Mouse (Mus musculus) CD4-positive, CD25-positive, alpha-beta regulatory T cell, adult 4 months (primary cell): ENCODE measurements around the gene Fam13c. TPM values are rescaled to one million over a fixed set of nuclear protein-coding genes. Genes with fewer than 3 reads are reported as not detected.

Experiments used
- ATAC-seq: one replicate; pipeline ENCODE4 v1.8.0; 2017
- polyA plus RNA-seq, 2 experiments: library from polyadenylated mRNA; unstranded; fragments of 100-300 nt; shearing (Covaris generic); gene quantifications; one replicate each; pipeline ENCODE4 v1.2.1; 2017

Fam13c gene
- polyA plus RNA-seq, 2 experiments from 2014 or later = not detected

GRCm38 (mm10) chr10:70465638-70466037 lies 25.4 kb downstream of the Fam13c start:
- no peak for ATAC-seq

- no peak for ATAC-seq
These were observed 30.6 kb downstream of the Fam13c start for GRCm38 (mm10) chr10:70470836-70471235.

- ATAC-seq = no peak
These were observed 37.5 kb downstream of the Fam13c start for GRCm38 (mm10) chr10:70477741-70478145.

- ATAC-seq = no peak
These were observed 43.5 kb downstream of the Fam13c start for GRCm38 (mm10) chr10:70483736-70484135.

GRCm38 (mm10) chr10:70484568-70485286 lies 44.4 kb downstream of the Fam13c start:
- no peak for ATAC-seq

- ATAC-seq = no peak
These were observed 45.0 kb downstream of the Fam13c start for GRCm38 (mm10) chr10:70485287-70485612.

- ATAC-seq = no peak
These were observed 46.4 kb downstream of the Fam13c start for GRCm38 (mm10) chr10:70486651-70487050.

GRCm38 (mm10) chr10:70493891-70494290 lies 53.6 kb downstream of the Fam13c start:
- ATAC-seq = no peak

GRCm38 (mm10) chr10:70494441-70494840 lies 54.2 kb downstream of the Fam13c start:
- ATAC-seq = no peak

GRCm38 (mm10) chr10:70495106-70496104 lies 55.1 kb downstream of the Fam13c start:
- no peak for ATAC-seq

GRCm38 (mm10) chr10:70496938-70497337 lies 56.7 kb downstream of the Fam13c start:
- no peak for ATAC-seq

GRCm38 (mm10) chr10:70498328-70498727 lies 58.0 kb downstream of the Fam13c start:
- ATAC-seq = no peak

GRCm38 (mm10) chr10:70499246-70499645 lies 59.0 kb downstream of the Fam13c start:
- ATAC-seq = no peak

- no peak for ATAC-seq
These were observed 64.6 kb downstream of the Fam13c start for GRCm38 (mm10) chr10:70504871-70505270.

GRCm38 (mm10) chr10:70505395-70505794 lies 65.1 kb downstream of the Fam13c start:
- ATAC-seq = no peak

- no peak for ATAC-seq
These were observed 65.6 kb downstream of the Fam13c start for GRCm38 (mm10) chr10:70505842-70506241.

GRCm38 (mm10) chr10:70506499-70507168 lies 66.4 kb downstream of the Fam13c start:
- no peak for ATAC-seq

GRCm38 (mm10) chr10:70507880-70508279 lies 67.6 kb downstream of the Fam13c start:
- no peak for ATAC-seq

GRCm38 (mm10) chr10:70514848-70515247 lies 74.6 kb downstream of the Fam13c start:
- no peak for ATAC-seq

- ATAC-seq = no peak
These were observed 76.4 kb downstream of the Fam13c start for GRCm38 (mm10) chr10:70516661-70517060.

GRCm38 (mm10) chr10:70519640-70520099 lies 79.4 kb downstream of the Fam13c start:
- no peak for ATAC-seq

- no peak for ATAC-seq
These were observed 80.2 kb downstream of the Fam13c start for GRCm38 (mm10) chr10:70520143-70521131.
